Mouse (Mus musculus) frontal cortex, postnatal 36 days (tissue): ENCODE data around the gene Gtf2f2.
"Not testable (repeated sequence)": the region's sequence is repeated elsewhere in the genome, so short reads cannot be mapped to it uniquely, and the experiment has no call there.

ENCODE experiments used
- DNase-seq, 2 experiments: peaks; one replicate each; pipeline ENCODE4 v3.0.0; 2022; ENCODE audit warnings: low spot score in 2 of 2

Gtf2f2 gene

DNA sequence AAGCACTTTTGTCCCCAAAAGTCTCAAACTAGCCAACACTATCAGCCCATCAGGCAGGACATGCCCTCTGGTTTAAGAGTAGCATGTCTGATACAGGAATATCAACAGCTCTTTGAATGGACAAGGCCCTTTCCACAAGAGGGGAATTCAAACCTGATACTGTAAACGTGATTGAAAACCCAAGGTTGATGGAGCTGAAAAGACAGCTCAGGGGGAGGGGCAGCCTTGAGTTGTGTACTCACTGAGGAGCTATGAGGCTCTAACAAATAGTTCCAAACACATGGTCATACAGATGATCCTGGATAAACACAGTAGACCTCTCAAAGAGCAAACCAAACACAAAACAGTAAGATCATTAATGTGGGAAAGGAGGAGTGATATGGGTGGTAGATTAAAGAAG, 12.6 kb downstream of the Gtf2f2 start:
- no peak for DNase-seq

DNA sequence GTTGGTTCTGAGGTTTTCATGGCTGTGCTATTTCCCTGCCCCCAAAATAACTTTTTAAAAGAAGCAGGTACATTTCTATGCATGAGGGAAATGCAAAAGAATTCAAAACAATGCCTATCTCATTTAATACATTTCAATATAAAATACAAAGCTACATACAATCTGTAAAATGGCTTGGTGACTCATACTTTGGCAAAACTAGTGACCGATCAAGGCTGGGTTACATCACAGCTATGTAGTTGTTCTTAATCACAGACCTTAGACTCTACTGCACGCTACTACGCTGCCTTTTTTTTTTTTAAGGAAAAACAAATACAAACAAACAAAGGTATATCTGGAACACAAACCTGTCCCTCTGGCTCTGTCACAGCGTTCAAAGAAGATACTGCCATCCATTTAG, 18.3 kb downstream of the Gtf2f2 start:
- DNase-seq, result no peak

DNA sequence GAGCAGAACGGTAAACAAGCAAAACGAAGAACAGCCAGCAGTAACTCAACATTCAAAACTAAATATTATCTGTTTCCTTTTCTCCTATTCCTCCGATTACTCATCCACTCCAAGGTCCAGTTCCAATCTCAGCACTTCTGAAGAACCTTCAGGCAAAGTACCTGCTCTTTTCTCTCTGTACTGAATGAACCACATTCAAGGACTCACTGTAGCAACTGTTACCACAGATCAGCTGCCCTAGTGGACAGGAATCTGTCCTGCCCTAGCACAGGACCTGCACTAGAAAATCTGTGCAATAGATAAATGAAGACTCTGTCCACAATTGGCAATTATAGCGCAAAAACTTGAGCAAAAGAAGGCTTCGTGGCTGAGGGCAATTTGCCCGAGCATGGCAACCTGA, 19.7 kb downstream of the Gtf2f2 start:
- no peak for DNase-seq

DNA sequence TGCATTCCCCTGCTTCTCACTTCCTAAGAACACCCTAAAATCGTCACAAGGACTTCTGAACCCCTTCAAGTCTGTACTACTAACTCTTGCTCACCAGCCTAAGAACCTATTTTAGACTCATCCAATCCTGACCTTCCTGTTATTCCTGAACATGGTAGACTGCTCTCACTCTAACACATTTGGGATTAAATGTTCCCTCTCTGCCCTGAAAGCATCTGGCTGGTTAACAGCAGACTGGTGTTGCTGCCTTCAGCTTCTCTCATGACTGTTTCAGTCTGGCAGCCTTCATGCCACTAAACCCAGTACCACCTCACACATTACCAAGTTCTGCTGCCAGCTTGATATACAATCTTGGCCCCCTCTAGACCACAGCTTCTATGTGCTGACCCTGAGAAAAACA, 21.5 kb downstream of the Gtf2f2 start:
- DNase-seq, result no peak

DNA sequence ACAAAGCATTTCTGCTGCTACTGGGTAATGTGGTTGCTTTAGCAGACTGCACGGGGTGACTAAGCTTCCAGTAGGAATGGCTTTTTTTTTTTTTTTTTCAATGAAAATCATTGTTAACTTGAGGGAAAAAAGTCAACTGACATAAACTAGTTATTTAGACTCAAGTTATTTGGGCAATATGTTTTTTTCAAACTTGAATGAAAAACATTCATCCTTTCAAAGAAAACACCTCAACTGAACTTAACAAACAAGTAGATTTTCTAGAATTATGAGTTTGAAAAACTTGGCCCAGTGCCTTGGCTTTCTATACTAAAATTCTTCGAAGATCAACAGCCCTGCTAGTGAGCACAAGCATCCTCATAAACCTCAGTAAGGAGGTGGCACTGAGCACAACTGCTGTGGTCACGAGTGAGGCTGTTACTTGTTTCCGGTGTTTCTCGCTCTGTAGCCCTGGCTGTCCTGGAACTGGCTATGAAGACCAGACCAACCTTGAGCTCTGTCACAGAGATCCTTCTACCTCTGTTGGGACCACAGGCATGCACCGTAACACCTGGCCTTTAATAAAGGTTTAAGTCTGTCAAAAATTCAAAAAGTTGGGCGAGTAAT, 23.7 kb downstream of the Gtf2f2 start:
- no peak for DNase-seq

DNA sequence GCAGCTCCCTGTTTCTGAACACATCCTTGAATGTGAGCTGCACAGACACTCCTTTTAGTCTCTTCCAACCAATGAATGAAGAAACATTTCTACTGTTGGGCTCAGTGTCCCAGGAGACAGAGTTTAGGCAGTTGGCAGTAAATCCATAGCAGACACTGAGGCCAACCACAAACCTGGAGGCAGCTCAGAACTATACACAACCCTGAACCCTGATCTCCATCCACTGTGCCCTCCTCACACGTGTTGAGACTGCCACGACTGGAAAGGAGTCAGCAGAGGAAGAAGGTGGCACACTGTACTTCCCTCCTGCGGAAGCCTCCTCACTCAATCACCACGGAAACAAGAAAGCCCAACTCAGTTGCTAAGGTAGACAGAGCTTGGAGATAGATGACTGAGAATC, 25.6 kb downstream of the Gtf2f2 start:
- peak in 1 of 2 experiments; percentile 19 for DNase-seq

DNA sequence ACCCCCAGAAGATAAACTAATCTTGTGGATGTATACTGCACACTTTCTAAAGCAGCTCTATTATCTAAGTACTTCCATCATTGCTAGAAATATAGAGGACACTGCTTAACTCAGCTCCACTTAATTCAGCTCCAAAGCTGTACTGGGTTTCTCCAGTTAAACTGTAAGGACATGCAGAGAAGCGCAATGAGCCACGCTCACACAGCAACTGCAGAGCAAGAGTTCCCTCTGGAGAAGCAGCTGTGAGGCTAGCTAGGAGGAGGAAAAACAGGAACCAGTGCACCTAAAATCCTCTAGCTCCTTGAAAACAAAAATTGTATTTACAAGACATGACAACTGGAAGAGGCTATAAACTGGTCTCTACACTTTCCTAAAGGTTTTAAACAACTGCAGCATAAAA, 26.8 kb downstream of the Gtf2f2 start:
- DNase-seq, result no peak

DNA sequence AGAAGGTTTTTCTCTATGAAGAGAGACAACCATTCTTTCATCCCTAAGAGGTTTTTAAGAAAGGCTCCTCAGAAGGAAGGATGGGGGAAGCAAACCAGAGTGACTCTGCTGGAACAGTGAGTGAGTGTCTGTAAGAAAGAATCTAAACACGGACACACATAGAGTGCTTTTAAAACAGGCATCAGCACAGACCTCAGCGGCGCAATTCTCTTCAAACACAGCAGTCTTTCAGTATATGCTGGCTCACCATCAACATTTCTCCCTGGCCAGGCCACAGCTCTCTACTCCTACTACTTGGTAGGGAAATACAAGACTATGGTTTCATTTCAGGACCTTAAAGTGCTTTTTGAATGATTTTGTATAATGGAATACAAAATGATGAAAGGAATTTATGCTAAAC, 29.4 kb downstream of the Gtf2f2 start:
- DNase-seq, result no peak

DNA sequence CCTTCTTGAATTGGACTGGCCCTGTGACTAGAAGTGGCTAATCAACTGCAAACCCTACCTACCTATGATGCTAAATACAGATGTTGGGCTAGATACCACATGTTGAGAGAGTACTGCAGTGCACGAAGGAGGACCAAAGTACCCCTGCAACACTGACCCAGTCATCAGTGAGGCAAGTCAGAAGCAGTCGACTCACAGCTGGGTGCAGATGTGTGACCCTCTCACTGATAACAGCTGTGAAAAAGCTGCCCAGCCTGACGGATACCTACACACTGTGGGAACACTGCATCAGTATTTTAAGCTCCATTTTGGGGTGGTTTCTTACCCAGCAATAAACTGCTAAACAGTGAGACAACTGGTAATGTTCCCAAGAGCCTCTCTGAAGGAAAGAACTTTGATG, 34.6 kb downstream of the Gtf2f2 start:
- DNase-seq, result no peak

DNA sequence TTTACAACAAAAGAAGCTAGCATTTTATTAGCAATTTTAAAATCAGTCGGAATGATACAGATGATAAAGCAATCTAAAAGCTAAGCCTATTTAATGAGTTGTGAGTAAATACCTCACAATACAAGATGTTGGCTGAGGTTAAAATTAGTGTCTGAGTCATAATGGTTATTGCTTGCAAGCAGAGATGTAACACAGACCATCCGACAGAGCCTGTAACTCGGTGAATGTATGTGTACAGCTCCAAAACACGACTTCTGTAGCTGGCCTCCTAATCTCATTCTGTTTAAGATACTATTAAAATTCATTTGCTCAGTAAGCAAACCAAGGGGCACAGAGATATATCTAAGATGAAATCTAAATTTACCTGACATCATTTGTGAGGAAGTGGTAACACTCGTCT, 43.4 kb downstream of the Gtf2f2 start:
- no peak for DNase-seq

DNA sequence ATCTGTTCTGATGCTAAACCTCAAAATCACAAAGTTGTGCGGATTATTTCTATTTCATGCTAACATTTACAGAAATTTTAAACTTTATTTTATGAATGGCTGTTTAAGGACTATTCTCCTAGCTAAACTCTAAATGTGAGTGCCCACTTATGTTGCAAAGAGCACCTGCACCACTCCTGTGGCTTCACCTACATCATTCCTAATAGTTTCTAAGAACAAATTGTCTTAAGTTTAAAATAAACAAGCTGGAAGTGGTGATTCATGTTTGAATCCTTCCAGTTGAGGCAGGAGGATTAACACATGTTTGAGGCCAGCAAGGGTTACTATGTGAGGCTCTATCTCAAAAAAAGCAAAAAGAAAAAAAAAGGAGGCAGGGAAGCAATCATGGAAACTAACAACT, 46.2 kb downstream of the Gtf2f2 start:
- DNase-seq, result no peak

DNA sequence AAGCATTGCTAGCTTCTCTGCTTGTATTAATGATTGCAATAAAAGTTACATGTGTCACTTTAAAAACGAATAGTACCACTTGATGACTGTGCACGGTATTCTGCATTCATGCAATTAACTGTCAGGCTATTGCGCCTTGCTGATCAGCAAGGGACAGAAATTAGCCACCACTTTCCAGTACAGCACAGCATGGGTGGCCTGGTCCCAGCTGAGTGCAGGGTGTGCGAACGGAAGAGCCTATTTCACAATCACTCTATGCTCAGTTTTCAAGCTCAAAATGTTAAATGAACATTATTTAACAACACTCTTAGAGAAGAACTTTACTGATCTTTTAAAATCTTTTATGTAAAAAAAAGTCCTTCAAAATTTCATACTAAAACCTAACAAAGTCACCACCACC, 46.7 kb downstream of the Gtf2f2 start:
- DNase-seq, result no peak

DNA sequence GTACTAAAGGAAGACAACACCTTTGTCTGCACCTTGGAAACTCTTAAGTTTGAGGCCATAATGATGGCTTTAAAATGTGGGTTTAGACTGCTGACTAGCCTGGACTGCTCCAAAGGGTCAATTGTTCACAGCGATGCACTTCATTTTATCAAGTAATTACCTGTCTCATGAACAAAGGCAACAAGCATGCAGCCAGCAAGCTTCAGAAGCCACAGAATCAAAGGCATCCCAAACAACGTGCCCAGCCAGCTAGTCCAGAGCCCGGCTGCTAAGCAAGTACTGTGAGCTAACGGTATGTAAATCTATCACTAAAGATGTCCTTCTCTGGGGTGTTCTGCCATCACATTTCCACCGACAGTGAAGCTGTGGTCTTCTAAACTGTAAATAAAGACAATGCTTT, 47.5 kb downstream of the Gtf2f2 start:
- DNase-seq, result peak; percentile 24 to 49

DNA sequence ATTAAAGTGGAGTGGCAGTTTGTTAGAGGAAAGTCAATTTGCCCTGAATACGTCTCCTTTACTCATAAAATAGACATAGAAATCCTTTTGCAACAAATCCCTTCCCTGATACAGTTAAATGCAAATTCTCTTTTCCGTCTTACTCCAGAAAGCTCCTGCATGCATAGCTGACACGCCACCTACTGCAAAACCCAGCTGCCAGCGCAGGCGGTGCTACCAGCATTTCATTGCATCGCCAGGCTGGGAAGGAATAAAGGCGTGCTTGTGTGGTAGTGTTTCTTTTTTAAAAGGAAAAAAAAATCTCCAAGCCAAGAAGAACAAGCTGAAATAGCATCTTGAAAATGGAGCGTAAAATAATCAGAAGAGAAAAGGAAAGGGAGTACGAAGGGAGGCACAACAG, 48.4 kb downstream of the Gtf2f2 start:
- DNase-seq, result peak; percentile 77 to 89

DNA sequence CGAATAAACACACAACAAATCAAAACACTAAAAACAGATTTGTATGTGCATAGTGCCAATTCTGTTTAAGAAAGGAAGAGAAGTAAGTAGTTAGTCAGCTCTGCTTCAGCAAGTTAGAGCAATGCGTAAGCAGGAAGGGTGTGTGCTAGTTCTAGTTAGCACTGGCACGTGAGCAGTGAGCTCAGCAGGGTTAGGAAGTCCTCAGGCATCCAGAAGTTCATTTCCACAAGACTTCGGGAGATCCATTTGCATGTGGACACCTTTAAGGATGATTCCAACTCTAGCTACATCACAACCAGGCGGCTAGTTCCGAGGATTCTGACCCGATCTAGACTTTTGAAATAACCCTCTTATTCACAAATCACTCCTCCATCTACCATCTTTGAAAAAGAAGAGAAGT, 55.9 kb downstream of the Gtf2f2 start, which contains the start of gene Kctd4:
TSS of gene Kctd4 (plus strand) at position 244 of the 400 bp plus-strand sequence.
- no peak for DNase-seq

DNA sequence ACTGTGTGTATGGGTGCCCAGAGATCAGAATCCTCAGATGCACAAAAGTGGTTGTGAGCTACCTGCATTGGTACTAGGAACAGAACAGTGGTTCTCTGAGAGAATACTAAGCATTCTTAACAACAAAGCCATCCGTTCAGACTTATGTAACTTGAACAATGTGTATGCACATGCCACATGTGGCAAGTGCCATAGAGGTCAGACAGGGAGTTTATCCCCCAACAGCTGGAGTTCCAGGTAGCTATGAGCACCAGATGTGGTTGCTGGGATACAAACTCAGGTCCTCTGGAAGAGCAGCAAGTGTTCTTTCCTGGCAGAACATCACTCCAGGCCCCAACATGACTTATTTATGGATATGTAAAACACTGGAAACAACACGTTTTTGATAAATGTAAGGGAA, 57.7 kb downstream of the Gtf2f2 start:
- DNase-seq, result no peak

DNA sequence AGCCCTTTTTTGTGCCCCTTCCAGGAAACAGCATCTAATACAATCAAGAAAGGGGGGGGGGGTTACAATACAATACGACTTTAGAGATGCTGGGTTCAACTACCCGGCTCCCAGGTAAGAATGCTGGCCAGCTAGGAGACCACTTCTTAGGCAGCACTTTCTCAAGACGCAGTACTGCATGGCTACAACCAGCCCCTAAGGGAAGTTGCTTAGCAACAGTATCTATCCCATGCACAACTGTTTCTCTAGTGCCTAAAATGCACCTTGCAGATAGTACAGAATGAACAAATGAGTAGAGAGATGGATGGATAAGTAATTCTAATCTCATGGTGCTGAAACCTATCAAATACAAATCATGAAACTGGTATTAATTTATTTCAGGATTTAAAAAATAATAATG, 63.0 kb downstream of the Gtf2f2 start:
- no peak for DNase-seq

DNA sequence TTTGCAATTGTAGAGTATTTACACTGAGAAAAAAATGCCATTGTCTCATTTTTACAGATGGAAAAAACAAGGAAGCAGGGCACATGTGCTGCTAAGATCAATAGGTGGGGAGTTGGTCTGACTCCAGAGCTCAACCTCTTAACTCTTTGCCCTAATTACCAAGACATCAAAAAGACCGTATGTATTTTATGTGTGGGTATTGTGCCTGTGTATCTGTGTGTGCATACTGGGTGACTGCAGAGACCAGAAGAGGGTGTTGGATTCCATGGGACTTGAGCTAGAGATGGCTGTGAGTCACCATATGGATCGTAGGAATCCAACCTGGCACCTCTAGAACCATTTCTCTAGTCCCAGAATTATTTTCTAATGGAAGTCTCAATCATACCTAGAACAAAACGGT, 68.3 kb downstream of the Gtf2f2 start:
- no peak for DNase-seq

DNA sequence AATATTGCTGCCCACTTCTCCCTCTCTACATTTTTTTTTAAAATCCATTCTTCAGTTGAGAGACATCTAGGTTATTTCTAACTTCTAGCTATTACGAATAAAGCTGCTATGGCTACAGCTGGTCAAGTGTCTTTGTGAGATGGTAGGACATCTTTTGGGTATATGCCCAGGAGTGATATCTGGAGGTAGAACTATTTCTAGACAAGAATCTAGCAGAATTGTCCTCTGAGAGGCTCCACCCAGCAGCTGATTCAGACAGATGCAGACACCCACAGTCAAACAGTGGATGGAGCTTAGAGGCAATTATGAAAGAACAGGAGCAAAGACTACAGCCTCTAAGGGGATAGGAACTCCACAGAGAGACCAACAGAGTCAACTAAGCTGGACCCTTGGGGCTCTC, 69.2 kb downstream of the Gtf2f2 start:
- peak; percentile 15 to 31 for DNase-seq

DNA sequence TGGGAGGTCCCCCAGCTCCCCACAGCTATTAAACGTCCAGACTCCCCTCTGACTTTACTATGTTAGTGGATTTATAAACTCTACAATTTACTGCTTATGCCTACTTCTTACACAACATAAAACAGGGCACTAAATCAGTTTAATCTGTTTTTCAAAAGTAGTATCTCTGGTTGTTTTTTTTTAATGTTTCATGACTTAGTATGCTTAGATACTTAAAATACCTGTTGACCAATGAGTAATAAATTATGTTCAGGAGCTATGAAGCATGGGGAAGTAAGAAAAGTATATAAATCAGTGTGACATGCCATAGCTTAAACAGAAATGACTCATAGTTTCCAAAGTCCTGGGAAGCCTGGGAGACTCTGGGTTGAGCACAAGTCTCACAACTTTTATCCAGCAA, 73.0 kb downstream of the Gtf2f2 start:
- no peak for DNase-seq

DNA sequence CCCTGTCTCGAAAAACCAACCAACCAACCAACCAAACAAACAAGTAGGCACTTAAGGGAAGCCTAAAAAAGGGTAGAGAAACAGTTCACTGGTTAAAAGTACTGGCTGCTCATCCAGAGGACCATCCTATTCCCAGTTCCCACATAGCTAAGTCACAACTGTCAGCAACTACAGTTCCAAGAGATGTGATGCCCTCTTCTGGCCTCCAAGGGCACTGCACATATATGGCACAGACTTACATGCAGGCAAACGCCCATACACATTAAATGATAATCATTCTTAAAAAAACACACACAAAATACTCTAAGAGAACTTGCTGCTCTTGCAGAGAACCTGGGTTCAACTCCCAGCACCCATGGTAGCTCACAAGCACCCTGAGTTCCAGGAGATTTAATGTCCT, 76.3 kb downstream of the Gtf2f2 start:
- no peak for DNase-seq

DNA sequence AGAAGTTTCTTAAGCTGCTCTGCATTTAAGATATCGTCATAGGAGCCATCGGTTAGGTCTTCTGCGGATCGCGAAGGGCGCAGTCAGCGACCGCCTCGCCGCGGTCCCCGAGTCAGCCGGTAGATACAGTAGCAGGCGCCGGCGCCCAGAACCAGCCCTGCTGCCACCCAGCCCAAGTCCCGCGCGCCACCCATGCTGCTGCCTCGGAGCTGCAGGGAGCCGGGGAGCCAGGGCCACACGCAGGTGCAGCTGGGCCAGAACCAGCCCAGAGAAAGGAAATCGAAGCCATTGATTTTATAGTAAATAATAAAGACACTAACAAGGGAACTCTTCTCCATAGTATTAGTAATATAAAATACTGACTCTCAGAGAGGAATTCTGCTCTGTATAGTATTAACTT, 79.4 kb downstream of the Gtf2f2 start:
- no peak for DNase-seq

DNA sequence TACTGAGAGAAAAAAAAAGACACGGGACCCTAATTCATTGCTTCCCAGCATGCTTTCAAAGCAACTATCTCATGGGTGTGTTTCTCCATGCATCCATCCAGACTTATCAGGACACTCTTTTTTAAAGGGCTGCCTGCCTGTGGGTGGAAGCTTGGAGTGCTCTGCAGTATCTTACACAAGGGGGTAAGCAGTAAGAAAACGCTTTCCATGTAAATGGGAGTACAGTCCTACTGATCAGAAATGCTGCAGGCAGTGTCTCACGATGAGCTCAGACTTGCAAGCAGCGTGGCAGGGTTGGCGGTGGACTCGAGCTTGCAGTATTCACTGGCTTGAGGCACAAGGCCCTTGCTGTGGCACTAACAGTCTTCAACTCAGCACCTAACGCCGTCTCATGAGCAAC, 81.0 kb downstream of the Gtf2f2 start:
- not testable (repeated sequence) for DNase-seq

DNA sequence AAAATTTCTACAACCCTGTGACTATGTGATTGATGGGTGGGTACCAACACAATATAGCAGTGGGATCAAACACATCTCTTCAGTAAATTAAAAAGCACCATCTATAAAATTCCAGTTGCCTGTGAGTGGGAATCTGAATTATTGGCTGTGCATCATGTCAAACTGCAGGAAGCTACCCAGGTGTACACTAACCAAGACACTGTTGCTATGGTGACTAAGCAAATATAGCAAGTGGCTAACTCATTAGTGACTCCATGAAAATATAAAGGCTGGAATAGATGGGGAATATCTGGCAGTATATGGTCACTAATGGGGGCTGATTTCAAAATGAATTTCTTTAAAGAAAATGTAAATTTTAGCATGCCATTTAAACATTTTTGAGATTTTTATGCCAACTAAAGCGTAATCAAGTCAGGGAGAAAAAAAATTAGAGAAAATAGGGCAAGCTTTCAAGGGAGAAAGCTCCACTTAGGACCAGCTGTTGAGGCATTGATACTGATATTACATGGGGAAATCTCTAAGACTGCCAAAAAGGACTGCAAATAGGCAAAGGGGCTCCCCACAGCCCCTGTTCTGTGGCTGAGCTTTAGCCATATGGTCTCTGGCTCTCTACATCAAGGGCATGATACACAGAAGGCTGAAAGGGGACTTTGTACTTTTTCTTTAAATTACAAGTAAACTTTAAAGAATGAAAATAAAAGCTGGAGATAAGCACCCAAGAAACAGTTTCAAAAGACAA, 87.2 kb downstream of the Gtf2f2 start:
- no peak for DNase-seq
